8 mouse cellular contexts compared by ENCODE assay signal in genomic region chr9:108853635-108854240, GRCm38 (mm10). TPM values are rescaled to one million over a fixed set of nuclear protein-coding genes. Genes with fewer than 3 reads are reported as not detected.
A peak's percentile ranks its signal among the peaks of the same experiment; 100 is the strongest.
DNase-seq lines count a peak whose midpoint lies in the region; ATAC-seq and TF ChIP-seq lines count a peak whose summit lies in the region.

No protein-coding gene starts in this region.

- TF ChIP-seq CTCF in liver, embryonic 14.5 days (IDR thresholded peaks at IDR 0.05; ENCODE audit: low read depth): peak; percentile 87

- peaks cover 30% of the 10 kb centered on the region for H3K36me3 ChIP-seq in forebrain, embryonic 10.5 days (replicated peaks)
- H3K36me3 ChIP-seq in heart, embryonic 14.5 days (ENCODE audit: control insufficient read depth, insufficient read depth, low read length): peaks cover 11% of the 10 kb centered on the region
- H3K36me3 ChIP-seq in liver, embryonic 14.5 days (replicated peaks; ENCODE audit: control insufficient read depth, insufficient read depth, low read depth): no peaks in the 10 kb centered on the region
- peaks cover 40% of the 10 kb centered on the region for H3K36me3 ChIP-seq in neural tube, embryonic 12.5 days

- peaks cover 18% of the 10 kb centered on the region for H3K27me3 ChIP-seq in forebrain, embryonic 10.5 days (ENCODE audit: poor library complexity, severe bottlenecking)
- H3K27me3 ChIP-seq in heart, embryonic 14.5 days (ENCODE audit: control insufficient read depth, insufficient read depth, low read length): peaks cover 3% of the 10 kb centered on the region; the same call in 1 of the 2 replicates
- no peaks in the 10 kb centered on the region for H3K27me3 ChIP-seq in liver, embryonic 14.5 days (ENCODE audit: control insufficient read depth, insufficient read depth, low read length)
- no peaks in the 10 kb centered on the region for H3K27me3 ChIP-seq in neural tube, embryonic 12.5 days (replicated peaks)

- H3K9ac ChIP-seq in heart, embryonic 14.5 days (ENCODE audit: low read length): peak overlapping the region; percentile 85
- peak overlapping the region; percentile 66 for H3K9ac ChIP-seq in liver, embryonic 14.5 days (replicated peaks)
- peak overlapping the region; percentile 65 for H3K9ac ChIP-seq in neural tube, embryonic 12.5 days

- H3K4me3 ChIP-seq in forebrain, embryonic 10.5 days: peak overlapping the region; percentile 78
- peak overlapping the region; percentile 65 to 83 for H3K4me3 ChIP-seq in heart, embryonic 14.5 days (ENCODE audit: control insufficient read depth in 1 of 2, insufficient read depth in 1 of 2, low read depth in 1 of 2, low read length in 2 of 2)
- H3K4me3 ChIP-seq in liver, embryonic 14.5 days (ENCODE audit: insufficient read depth in 1 of 2, low read depth in 2 of 2, low read length in 2 of 2): peak overlapping the region; percentile 71 to 83
- peak overlapping the region; percentile 75 for H3K4me3 ChIP-seq in neural tube, embryonic 12.5 days

- H3K9me3 ChIP-seq in forebrain, embryonic 10.5 days: no peaks in the 10 kb centered on the region
- H3K9me3 ChIP-seq in heart, embryonic 14.5 days (ENCODE audit: control insufficient read depth, low read length): no peaks in the 10 kb centered on the region
- H3K9me3 ChIP-seq in liver, embryonic 14.5 days (ENCODE audit: control insufficient read depth, low read length): no peaks in the 10 kb centered on the region
- H3K9me3 ChIP-seq in neural tube, embryonic 12.5 days: no peaks in the 10 kb centered on the region

- peak overlapping the region; percentile 91 for H3K27ac ChIP-seq in forebrain, embryonic 10.5 days
- H3K27ac ChIP-seq in heart, embryonic 14.5 days (replicated peaks in 1 of 2; ENCODE audit: control insufficient read depth in 1 of 2, insufficient read depth in 1 of 2, low read depth in 2 of 2, low read length in 2 of 2): peak overlapping the region; percentile 55 to 84
- H3K27ac ChIP-seq in liver, embryonic 14.5 days: no peak overlapping the region
- H3K27ac ChIP-seq in neural tube, embryonic 12.5 days: peak overlapping the region; percentile 66

- DNase-seq in ES-CJ7 (ENCODE audit: low read depth, low spot score): peak; percentile 96
- DNase-seq in c-Kit-positive CD71-positive TER-119-negative erythroid progenitor cells, embryonic 14.5 days (ENCODE audit: low read depth): peak; percentile 94
- peak; percentile 93 for DNase-seq in forebrain, embryonic 10.5 days (ENCODE audit: extremely low spot score, low spot score)
- peak; percentile 93 for DNase-seq in kidney, postnatal 10 days
- DNase-seq in liver, embryonic 14.5 days (ENCODE audit: low read depth in 3 of 3, low spot score in 3 of 3): peak; percentile 87 to 88 (median 87)
- peak; percentile 89 for DNase-seq in testis, postnatal 10 days (ENCODE audit: low spot score)

- no peak for TF ChIP-seq EP300 in liver, embryonic 14.5 days (IDR thresholded peaks at IDR 0.05; ENCODE audit: low read depth)

- peak; percentile 91 for ATAC-seq in heart, embryonic 14.5 days (ENCODE audit: insufficient number of reproducible peaks, insufficient read depth, low FRiP score, low read depth)
- peak; percentile 91 for ATAC-seq in liver, embryonic 14.5 days (ENCODE audit: insufficient read depth)
- ATAC-seq in neural tube, embryonic 12.5 days (ENCODE audit: low FRiP score, low read depth): peak; percentile 94

- 3% methylated on average over 25 of the region's 25 CpGs for WGBS in forebrain, embryonic 10.5 days
- 2% methylated on average over 25 of the region's 25 CpGs for WGBS in heart, embryonic 14.5 days
- 4% methylated on average over 25 of the region's 25 CpGs for WGBS in liver, embryonic 14.5 days (ENCODE audit: insufficient replicate concordance)
- WGBS in neural tube, embryonic 12.5 days: 3% methylated on average over 25 of the region's 25 CpGs

- H3K4me2 ChIP-seq in heart, embryonic 14.5 days (ENCODE audit: low read length): peak overlapping the region; percentile 97
- H3K4me2 ChIP-seq in liver, embryonic 14.5 days (ENCODE audit: low read depth): peak overlapping the region; percentile 94
- H3K4me2 ChIP-seq in neural tube, embryonic 12.5 days (replicated peaks): peak overlapping the region; percentile 90

- peaks cover 36% of the 10 kb centered on the region for H3K4me1 ChIP-seq in forebrain, embryonic 10.5 days
- peaks cover 17 to 29% of the 10 kb centered on the region in 2 experiments for H3K4me1 ChIP-seq in heart, embryonic 14.5 days (ENCODE audit: control insufficient read depth in 2 of 2, insufficient read depth in 2 of 2, low read length in 2 of 2)
- H3K4me1 ChIP-seq in liver, embryonic 14.5 days (replicated peaks; ENCODE audit: control insufficient read depth in 2 of 2, insufficient read depth in 2 of 2, low read length in 1 of 2): peaks cover 4% of the 10 kb centered on the region in 2 experiments
- H3K4me1 ChIP-seq in neural tube, embryonic 12.5 days: peaks cover 15% of the 10 kb centered on the region

RNA-seq across cellular contexts. Expression of gene Slc26a6, which starts 0.7 kb away (rescaled TPM):
- polyA plus RNA-seq in forebrain, embryonic 10.5 days (2016; fragmentation: Nextera tagmentation; extraction: Ambion mirVana): 11.5 and 11.6 TPM in 2 replicates
- 7.6 and 8.7 TPM in 2 replicates for polyA plus RNA-seq in heart, embryonic 14.5 days (2014; fragmentation: Nextera tagmentation; extraction: Ambion mirVana)
- polyA plus RNA-seq in liver, embryonic 14.5 days (2012; rRNA removed): 4.1 and 4.6 TPM in 2 replicates
- polyA plus RNA-seq in liver, embryonic 14.5 days (2014; fragmentation: Nextera tagmentation; extraction: Ambion mirVana): 5.9 and 7.0 TPM in 2 replicates
- 10.8 and 11.9 TPM in 2 replicates for polyA plus RNA-seq in neural tube, embryonic 12.5 days (2016; fragmentation: Nextera tagmentation; extraction: Ambion mirVana)

RNA-seq across cellular contexts. Expression of gene Celsr3, which starts 27.6 kb away (rescaled TPM):
- 1.5 and 2.1 TPM in 2 replicates for polyA plus RNA-seq in forebrain, embryonic 10.5 days (2016; fragmentation: Nextera tagmentation; extraction: Ambion mirVana)
- 0.01 and 0.12 TPM in 2 replicates for polyA plus RNA-seq in heart, embryonic 14.5 days (2014; fragmentation: Nextera tagmentation; extraction: Ambion mirVana)
- polyA plus RNA-seq in liver, embryonic 14.5 days (2012; rRNA removed): 0.19 and 0.27 TPM in 2 replicates
- polyA plus RNA-seq in liver, embryonic 14.5 days (2014; fragmentation: Nextera tagmentation; extraction: Ambion mirVana): 0.01 and 0.06 TPM in 2 replicates
- polyA plus RNA-seq in neural tube, embryonic 12.5 days (2016; fragmentation: Nextera tagmentation; extraction: Ambion mirVana): 12.1 and 14.3 TPM in 2 replicates

RNA-seq across cellular contexts. Expression of gene Nckipsd, which starts 45.6 kb away (rescaled TPM):
- 14.1 and 18.8 TPM in 2 replicates for polyA plus RNA-seq in forebrain, embryonic 10.5 days (2016; fragmentation: Nextera tagmentation; extraction: Ambion mirVana)
- polyA plus RNA-seq in heart, embryonic 14.5 days (2014; fragmentation: Nextera tagmentation; extraction: Ambion mirVana): 8.5 and 10.5 TPM in 2 replicates
- 3.4 and 4.0 TPM in 2 replicates for polyA plus RNA-seq in liver, embryonic 14.5 days (2012; rRNA removed)
- 3.2 TPM in 2 replicates for polyA plus RNA-seq in liver, embryonic 14.5 days (2014; fragmentation: Nextera tagmentation; extraction: Ambion mirVana)
- 16.4 and 23.6 TPM in 2 replicates for polyA plus RNA-seq in neural tube, embryonic 12.5 days (2016; fragmentation: Nextera tagmentation; extraction: Ambion mirVana)
